Mouse (Mus musculus): Measurements from ENCODE around the gene Slc23a2.
A peak's percentile ranks its signal among the peaks of the same experiment; 100 is the strongest.

Slc23a2 gene

GRCm38 (mm10) chr2:132047364-132047763, 97.5 kb downstream of the Slc23a2 start:
- DNase-seq (ENCODE audit: low read depth), result no peak

DNA sequence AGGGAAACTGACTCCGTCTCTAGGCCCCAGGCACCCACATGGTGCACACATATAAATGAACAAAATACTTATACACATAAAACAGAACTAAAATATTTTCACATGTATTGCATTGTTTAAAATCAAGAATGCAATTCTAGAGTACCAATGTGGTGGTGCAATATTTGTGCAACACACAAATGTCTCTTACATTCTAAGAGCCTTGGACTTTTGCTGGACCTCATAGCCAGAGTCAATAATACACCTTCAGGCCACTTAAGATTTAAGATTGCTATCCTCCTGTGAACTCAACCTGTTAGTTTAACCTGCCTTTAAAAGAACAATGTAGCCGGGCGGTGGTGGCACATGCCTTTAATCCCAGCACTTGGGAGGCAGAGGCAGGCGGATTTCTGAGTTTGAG, 98.2 kb downstream of the Slc23a2 start:
- DNase-seq (ENCODE audit: low read depth), result no peak

DNA sequence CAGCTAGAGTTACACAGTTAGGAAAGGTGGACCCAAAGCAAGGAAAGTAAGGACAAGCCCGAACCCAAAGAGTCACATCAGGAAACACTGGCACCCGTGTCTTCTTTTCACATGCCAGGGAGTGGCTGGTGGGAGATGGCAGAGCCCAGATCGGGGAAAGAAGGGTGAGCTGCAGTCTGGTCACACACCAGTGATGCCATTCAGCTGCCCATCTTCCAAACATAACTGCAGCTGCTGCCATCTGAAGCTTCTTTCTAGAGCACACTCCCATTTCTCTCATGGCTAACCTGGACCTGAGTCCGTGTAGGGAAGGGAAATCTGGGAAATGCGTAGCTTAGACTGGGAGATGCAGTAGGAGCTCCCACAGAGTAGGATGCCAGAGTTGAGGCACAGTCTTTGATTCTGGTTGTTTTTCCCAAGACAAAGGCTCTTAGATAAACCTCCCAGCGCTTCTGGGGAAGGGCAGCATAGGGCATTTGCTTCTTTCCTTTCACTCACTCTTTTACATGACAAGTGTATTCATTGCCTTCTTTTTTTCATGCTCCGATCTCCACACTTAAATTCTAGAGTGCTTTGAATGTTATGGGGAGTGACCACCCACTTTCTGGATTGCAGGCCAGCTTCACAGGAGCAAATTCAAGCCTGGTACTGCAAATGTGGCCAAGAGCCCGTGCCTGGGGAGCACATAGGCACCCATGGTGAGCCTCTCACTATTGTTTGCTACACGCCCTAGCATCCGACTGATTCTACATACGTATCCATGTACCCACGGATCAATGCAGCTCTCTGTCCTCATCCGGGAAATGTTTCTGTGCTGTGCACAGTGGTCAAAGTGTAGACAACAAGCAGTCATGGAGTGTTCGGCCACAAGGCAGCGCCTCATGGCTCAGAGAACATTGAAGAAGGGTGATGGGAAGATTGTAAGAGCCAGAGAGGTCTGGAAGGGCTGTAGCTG, 100.3 kb downstream of the Slc23a2 start:
- DNase-seq (ENCODE audit: low read depth), result no peak

GRCm38 (mm10) chr2:132043101-132043621, 101.7 kb downstream of the Slc23a2 start:
- no peak for DNase-seq (ENCODE audit: low read depth)

DNA sequence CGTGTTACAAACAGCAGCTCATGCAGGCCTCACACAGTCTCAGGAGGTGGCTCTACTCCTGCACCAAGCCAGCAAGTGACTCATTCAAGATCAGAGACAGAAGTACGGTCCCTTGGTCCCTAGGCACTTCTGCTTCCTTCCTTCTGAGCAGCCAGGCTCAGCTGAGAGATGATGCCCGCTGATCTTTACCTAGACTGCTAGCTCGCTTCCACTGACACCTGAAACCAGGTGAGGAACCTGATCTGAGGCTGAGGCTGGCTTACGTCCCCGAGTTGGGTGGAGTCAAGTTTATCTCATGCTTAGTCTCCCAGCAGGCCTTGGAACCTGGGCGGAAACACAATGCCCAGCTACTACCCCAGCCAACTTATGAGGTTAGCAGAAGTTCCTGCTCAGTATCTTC, 105.0 kb downstream of the Slc23a2 start:
- peak; percentile 67 for DNase-seq (ENCODE audit: low read depth)

GRCm38 (mm10) chr2:132036326-132036725, 108.6 kb downstream of the Slc23a2 start:
- no peak for DNase-seq (ENCODE audit: low read depth)

DNA sequence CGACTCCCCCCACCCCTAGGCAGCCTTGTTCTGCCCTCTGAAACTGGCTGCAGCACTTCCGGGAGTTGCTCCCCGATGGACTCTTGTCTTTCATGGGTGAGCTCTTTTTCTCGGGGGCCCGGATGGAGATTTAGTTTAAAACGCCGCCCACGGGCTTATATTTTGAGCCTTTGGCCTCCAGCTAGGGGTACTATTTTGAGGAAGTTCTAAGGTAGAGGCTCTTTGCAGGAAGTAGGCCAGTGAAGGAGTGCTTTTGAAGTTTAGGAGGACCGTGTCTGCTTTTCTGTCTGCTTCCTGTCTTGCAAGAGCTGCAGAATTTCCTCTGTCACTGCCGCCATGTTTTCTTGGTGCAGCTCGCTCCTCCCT, 109.5 kb downstream of the Slc23a2 start:
- peak; percentile 66 for DNase-seq (ENCODE audit: low read depth)

DNA sequence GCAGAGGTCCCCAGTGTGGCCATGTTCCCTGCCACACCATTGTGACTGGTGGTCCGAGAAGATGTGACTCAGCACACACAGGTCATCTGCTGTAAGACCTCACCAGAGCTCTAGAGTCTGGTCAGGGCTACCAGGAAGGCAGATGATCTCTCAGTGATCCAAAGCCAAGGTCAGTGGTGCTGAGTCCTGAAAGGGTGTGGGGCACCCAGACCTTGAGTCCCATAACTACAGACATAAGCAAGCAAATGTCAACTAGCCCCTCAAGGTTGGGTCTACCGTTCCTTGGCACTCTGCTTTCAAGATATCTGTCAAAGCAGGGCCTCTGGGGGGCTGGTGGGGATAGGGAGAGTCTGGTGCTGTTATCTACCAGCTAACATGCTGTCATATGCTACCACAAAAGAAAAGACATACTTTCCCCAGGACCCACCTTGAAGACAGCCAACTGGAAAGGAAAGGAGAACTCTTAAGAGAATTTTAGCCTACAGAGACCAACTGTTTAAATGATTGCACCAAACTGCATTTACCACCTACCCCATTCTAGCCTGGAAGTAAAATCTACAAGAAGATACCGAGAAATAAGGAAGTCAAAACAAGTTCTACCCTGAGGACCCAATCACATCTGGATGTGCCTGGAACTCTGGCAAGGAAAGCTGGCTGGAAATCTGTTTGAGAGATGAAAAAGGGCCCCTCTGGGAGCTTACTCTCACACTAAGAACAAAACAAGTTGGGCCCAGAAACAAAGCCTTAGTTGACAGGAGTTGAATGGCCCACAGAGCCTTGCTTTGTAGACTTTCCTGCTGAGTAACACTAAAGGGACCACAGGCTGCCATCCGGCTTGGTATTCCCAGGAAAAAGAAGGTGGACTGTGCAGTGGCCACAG, 110.1 kb downstream of the Slc23a2 start:
- no peak for DNase-seq (ENCODE audit: low read depth)

- no peak for DNase-seq (ENCODE audit: low read depth)
Measured at GRCm38 (mm10) chr2:132031364-132032095, 113.4 kb downstream of the Slc23a2 start.

GRCm38 (mm10) chr2:132030418-132031363, 114.2 kb downstream of the Slc23a2 start:
- no peak for DNase-seq (ENCODE audit: low read depth)

DNA sequence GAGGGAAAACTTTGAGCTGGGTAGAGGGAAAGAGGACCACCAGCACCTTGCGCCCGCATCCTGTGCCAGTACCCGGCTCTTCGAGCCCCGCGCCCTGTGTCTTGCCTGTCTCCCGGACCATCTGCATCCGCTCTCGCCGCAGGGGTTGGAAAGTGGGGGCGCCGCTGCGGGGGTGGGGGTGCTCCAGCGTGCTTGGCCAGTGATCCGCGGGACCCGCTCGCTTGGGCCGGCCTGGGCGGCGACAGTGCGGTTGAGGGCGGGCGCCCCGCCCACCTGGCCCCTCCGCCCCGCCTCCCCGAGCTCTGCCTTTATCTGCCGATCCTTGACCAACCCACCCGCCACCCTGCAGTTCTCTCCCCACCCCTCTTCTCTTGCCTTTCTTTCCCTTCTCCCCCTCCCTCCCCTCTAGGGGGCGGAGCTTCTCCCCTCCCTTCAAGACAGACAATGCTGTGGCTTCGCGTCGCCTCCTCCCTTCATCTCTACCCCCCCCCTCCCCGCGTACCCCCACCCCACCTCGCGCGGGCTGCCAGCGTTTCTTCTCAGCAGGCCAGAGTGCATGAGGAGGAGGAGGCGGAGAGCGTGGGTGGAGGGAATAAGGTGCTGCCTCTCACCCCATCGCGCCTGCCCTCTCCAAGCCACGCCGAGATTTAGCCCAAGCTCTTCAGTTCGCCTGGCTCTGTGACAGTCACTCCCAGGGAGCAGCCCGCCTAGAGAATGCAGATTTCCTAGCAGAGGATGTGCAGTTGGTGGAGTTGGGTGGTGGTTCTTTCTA, 115.1 kb downstream of the Slc23a2 start, which contains the start of gene Rassf2:
Gene Rassf2 (minus strand): TSS at position 613 of the 772 bp plus-strand sequence.
- peak; percentile 90 for DNase-seq (ENCODE audit: low read depth)

GRCm38 (mm10) chr2:132028894-132029605, 115.9 kb downstream of the Slc23a2 start:
- peak; percentile 68 for DNase-seq (ENCODE audit: low read depth)

DNA sequence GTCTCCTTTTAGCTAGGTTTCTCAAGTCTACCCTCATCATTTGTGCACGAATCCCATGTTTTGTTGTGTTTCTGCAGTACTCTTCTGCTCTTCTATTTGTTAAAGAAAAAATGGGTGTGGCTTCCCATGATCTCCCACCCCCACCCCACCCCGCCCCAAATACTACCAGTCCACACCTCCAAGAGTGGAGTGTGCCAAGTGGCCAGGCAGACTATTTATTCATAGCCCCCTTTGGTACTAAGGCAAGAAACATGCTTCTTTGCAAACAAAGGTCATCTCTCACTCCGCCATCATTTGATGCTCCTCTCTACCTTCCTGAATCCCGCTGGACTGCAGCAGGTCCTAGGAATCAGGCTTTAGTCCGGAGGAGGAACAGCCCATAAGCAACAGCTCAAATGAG, 116.8 kb downstream of the Slc23a2 start:
- no peak for DNase-seq (ENCODE audit: low read depth)

DNA sequence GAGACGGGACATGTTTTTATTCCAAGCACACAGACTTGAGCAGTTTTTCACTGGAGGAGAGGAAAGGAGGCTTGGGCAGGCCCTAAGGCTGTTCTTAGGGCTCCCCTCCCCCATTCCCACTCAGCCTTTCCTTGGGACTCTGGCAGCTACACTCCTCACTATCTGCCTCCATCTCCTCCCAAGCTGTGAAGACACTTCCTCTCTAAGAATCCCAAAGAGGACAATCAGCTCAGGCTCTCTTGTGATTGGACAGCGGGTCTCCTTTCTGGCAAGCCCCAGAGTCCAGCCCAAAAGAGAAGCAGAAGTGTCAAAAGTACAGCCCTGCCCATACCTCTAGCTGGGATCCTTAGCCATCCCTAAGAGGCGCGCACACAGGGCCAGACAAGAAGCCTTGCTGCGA, 117.5 kb downstream of the Slc23a2 start:
- no peak for DNase-seq (ENCODE audit: low read depth)

GRCm38 (mm10) chr2:132024028-132024427, 120.9 kb downstream of the Slc23a2 start:
- no peak for DNase-seq (ENCODE audit: low read depth)

DNA sequence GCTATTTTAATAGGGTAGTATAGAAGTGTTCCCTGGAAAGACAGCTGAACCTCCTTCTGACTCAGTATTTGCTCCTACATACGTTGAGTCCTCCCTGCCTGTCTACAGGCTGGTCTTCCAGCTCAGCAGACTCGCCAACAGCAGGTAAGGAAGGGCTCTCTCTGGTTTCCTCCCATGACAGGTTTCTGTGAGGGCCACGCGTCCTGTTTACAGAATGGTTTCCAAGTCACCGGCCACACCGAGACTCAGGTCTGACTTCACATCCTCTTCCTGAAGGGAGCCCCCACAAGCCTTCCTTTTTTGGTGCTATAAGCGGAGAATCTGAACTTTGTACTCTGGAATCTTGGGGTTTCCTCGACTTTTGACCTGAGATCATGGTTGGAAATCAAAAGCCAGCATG, 122.3 kb downstream of the Slc23a2 start:
- DNase-seq (ENCODE audit: low read depth), result peak; percentile 77

DNA sequence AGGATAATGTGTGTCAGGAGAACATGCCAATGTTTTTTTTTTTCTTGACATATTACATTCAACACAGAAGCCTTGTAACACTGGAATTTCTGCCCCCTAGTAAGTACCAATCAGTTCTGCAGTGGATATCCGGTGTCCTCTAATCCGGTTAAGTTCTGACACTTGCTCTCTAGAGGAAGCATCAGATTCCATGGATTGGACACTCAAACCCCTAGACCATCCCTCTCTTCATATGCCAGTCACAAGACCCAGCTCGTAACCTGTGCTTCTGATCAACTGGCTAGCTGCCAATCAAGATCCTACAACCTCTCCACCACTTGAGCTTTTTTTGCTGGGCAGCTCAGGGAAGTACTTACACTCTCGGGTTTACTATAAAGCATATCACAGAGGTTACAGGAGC, 123.3 kb downstream of the Slc23a2 start:
- peak; percentile 61 for DNase-seq (ENCODE audit: low read depth)

DNA sequence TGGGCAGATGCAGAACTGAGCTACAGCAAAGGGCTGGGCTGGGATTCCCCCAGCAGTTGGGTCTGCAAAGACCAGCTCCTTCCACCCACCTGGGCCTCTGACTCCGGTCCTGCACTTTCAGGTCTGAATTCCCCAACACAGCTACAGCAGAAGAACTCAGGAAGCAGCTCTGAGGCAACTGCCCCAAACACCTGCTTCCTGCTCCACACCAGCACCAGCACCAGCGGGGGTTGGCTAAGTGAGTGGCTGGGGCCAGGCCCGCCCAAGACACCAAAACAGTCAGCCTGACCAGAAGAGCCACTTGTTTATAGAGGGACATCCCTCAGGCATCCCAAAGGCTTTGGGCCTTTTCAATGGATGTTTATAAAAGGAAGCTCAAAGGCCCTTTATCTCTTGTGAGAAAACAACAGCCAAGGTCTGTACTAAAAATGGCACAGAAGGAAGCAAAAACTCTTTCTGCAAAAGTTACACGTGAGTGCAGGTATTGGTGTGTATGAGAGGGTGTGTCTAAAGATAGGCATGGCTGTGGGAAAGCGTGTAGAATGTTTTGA, 123.8 kb downstream of the Slc23a2 start:
- DNase-seq (ENCODE audit: low read depth), result peak; percentile 79

GRCm38 (mm10) chr2:132020420-132020819, 124.5 kb downstream of the Slc23a2 start:
- DNase-seq (ENCODE audit: low read depth), result no peak

Measured in induced T-regulatory cell, adult 2 months (primary cell).